15 mouse cellular contexts compared by ENCODE assay signal in the genomic region with DNA sequence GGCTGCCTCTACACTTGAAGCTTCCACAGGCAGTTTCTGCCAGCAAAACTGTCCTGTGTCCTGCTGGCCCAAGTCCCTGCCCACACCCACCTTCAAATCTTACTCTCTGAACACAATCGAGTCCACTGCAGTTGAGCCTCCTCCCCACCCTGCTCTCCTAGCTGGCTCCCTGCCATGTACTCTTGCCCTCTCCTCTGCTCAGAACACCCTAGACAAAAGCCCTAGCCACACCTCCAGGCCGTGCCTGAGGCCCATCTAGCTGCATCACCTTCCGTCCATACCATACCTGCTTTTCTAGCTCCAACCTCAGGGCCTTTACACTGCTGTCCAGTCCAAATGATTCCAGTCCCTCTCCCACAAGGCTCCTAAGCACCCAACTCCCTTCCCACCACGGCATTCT. TPM values are rescaled to one million over a fixed set of nuclear protein-coding genes. Genes with fewer than 3 reads are reported as not detected.
DNase-seq lines count a peak whose midpoint lies in the region; ATAC-seq and TF ChIP-seq lines count a peak whose summit lies in the region.
"Had no signal": no experiment of that assay in that cellular context is flagged by ENCODE, and none has a peak within 500 bp of the region (broad histone marks: within the 10 kb centered on the region; RNA-seq: fewer than 3 reads in every experiment).

No protein-coding gene starts in this region.

- peak; percentile 63 for DNase-seq in kidney, adult 11 months
- DNase-seq in kidney, adult 2 months: peak; percentile 71
- DNase-seq in large intestine, adult 2 months (ENCODE audit: low read depth, low spot score): peak; percentile 63
- DNase-seq in gastrocnemius, postnatal 14 days: no peak
- no peak for DNase-seq in thymus, postnatal 25 days
- DNase-seq in spleen, adult 18-20 months: no peak
- DNase-seq: heart, adult 18-20 months; thymus, postnatal 4 days had no signal

- H3K4me2 ChIP-seq in kidney, embryonic 14.5 days (replicated peaks; ENCODE audit: low read depth, low read length): no peak overlapping the region
- H3K4me2 ChIP-seq in stomach, embryonic 14.5 days (replicated peaks; ENCODE audit: low read depth, low read length): no peak overlapping the region
- H3K4me2 ChIP-seq: liver, embryonic 11.5 days; midbrain, embryonic 13.5 days; neural tube, embryonic 12.5 days had no signal

- intact Hi-C loops in gastrocnemius, postnatal 14 days (cut with DNase I; ENCODE audit: low total_unique reads): no loop called here

- H3K9ac ChIP-seq in kidney, embryonic 14.5 days (ENCODE audit: low read depth, low read length): no peak overlapping the region
- H3K9ac ChIP-seq in stomach, embryonic 14.5 days (replicated peaks; ENCODE audit: low read depth, low read length): no peak overlapping the region
- H3K9ac ChIP-seq: midbrain, embryonic 13.5 days; neural tube, embryonic 12.5 days had no signal

- H3K36me3 ChIP-seq in kidney, embryonic 14.5 days (ENCODE audit: control insufficient read depth, insufficient read depth, low read length): no peaks in the 10 kb centered on the region
- H3K36me3 ChIP-seq in kidney, adult 2 months (ENCODE audit: control insufficient read depth, insufficient read depth, low read length): no peaks in the 10 kb centered on the region
- no peaks in the 10 kb centered on the region for H3K36me3 ChIP-seq in stomach, embryonic 14.5 days (ENCODE audit: control insufficient read depth, insufficient read depth, low read length)

- H3K4me3 ChIP-seq in kidney, embryonic 14.5 days (ENCODE audit: low read length): no peak overlapping the region
- H3K4me3 ChIP-seq in kidney, adult 2 months (ENCODE audit: insufficient read depth, low read depth, low read length): no peak overlapping the region
- no peak overlapping the region for H3K4me3 ChIP-seq in stomach, embryonic 14.5 days (ENCODE audit: low read depth, low read length)
- H3K4me3 ChIP-seq: midbrain, embryonic 13.5 days; neural tube, embryonic 12.5 days had no signal

- H3K27ac ChIP-seq in kidney, embryonic 14.5 days (ENCODE audit: low read depth, low read length): no peak overlapping the region
- no peak overlapping the region for H3K27ac ChIP-seq in kidney, adult 2 months (ENCODE audit: insufficient read depth, low read depth, low read length)
- peak overlapping the region; percentile 33; the same call in 1 of the 2 replicates for H3K27ac ChIP-seq in stomach, embryonic 14.5 days (ENCODE audit: low read length)
- H3K27ac ChIP-seq: midbrain, embryonic 13.5 days; neural tube, embryonic 12.5 days had no signal

- 66% methylated on average over 4 of the region's 4 CpGs for WGBS in kidney, embryonic 14.5 days
- WGBS in kidney, adult 2 months: 50% methylated on average over 4 of the region's 4 CpGs
- WGBS in large intestine, adult 2 months: 32% methylated on average over 4 of the region's 4 CpGs
- 55% methylated on average over 4 of the region's 4 CpGs for WGBS in stomach, embryonic 14.5 days

- TF ChIP-seq CTCF in kidney, adult 2 months (conservative IDR thresholded peaks at IDR 0.05; ENCODE audit: insufficient read depth, insufficient read length, low read depth, low read length): no peak

- H3K4me1 ChIP-seq in kidney, embryonic 14.5 days (ENCODE audit: control insufficient read depth, insufficient read depth, low read length): 0 out of 2 replicates have a peak, but pooled peaks cover 2% of the 10 kb centered on the region
- H3K4me1 ChIP-seq in kidney, adult 2 months (ENCODE audit: control insufficient read depth, insufficient read depth, low read length): no peaks in the 10 kb centered on the region
- H3K4me1 ChIP-seq in stomach, embryonic 14.5 days (ENCODE audit: control insufficient read depth, insufficient read depth, low read length): peaks cover 13% of the 10 kb centered on the region

- no peak for TF ChIP-seq POLR2A in kidney, adult 2 months (IDR thresholded peaks at IDR 0.05; ENCODE audit: low read depth, low read length)

- no peaks in the 10 kb centered on the region for H3K9me3 ChIP-seq in kidney, embryonic 14.5 days (ENCODE audit: control insufficient read depth, low read length)
- no peaks in the 10 kb centered on the region for H3K9me3 ChIP-seq in stomach, embryonic 14.5 days (ENCODE audit: control insufficient read depth, low read depth, low read length)
- H3K9me3 ChIP-seq: midbrain, embryonic 13.5 days; neural tube, embryonic 12.5 days had no signal

- ATAC-seq in kidney, embryonic 14.5 days (ENCODE audit: low FRiP score, low TSS enrichment): no peak
- ATAC-seq in stomach, embryonic 14.5 days (ENCODE audit: insufficient number of reproducible peaks, insufficient read depth, low FRiP score, low read depth): peak; percentile 91
- ATAC-seq: midbrain, embryonic 13.5 days had no signal

- peaks cover 13% of the 10 kb centered on the region; the same call in 1 of the 2 replicates for H3K27me3 ChIP-seq in kidney, embryonic 14.5 days (ENCODE audit: control insufficient read depth, insufficient read depth, low read length)
- no peaks in the 10 kb centered on the region for H3K27me3 ChIP-seq in kidney, adult 2 months (replicated peaks; ENCODE audit: control insufficient read depth, insufficient read depth, low read length)
- H3K27me3 ChIP-seq in stomach, embryonic 14.5 days (ENCODE audit: control insufficient read depth, insufficient read depth, low read length): no peaks in the 10 kb centered on the region
- H3K27me3 ChIP-seq: midbrain, embryonic 13.5 days; neural tube, embryonic 12.5 days had no signal

RNA-seq across cellular contexts. Expression of a gene that starts 7.2 kb away (rescaled TPM):
- polyA plus RNA-seq in kidney, embryonic 14.5 days (2014; fragmentation: Nextera tagmentation; extraction: Ambion mirVana): 1.7 and 2.1 TPM in 2 replicates
- 2.3 and 2.7 TPM in 2 replicates for polyA plus RNA-seq in kidney, adult 2 months (2012; rRNA removed)
- 12.6 and 14.8 TPM in 2 replicates for polyA plus RNA-seq in large intestine, adult 2 months (2012; rRNA removed)
- 4.2 and 4.4 TPM in 2 replicates for polyA plus RNA-seq in stomach, embryonic 14.5 days (2014; fragmentation: Nextera tagmentation; extraction: Ambion mirVana)
- 10 to 100 TPM; 41.7 to 45.1 TPM for total RNA-seq in gastrocnemius, postnatal 14 days (2021)
- total RNA-seq: common myeloid progenitor, adult 5-6 weeks; hematopoietic stem cell, adult 5-6 weeks had no signal

RNA-seq across cellular contexts. Expression of a gene that starts 46.7 kb away (rescaled TPM):
- 43.8 and 54.2 TPM in 2 replicates for polyA plus RNA-seq in kidney, embryonic 14.5 days (2014; fragmentation: Nextera tagmentation; extraction: Ambion mirVana)
- 735 and 1,000 TPM in 2 replicates for polyA plus RNA-seq in kidney, adult 2 months (2012; rRNA removed)
- polyA plus RNA-seq in large intestine, adult 2 months (2012; rRNA removed): 53.9 and 64.2 TPM in 2 replicates
- 48.8 and 54.5 TPM in 2 replicates for polyA plus RNA-seq in stomach, embryonic 14.5 days (2014; fragmentation: Nextera tagmentation; extraction: Ambion mirVana)
- 10 to 100 TPM; 12.4 to 16.8 TPM for total RNA-seq in gastrocnemius, postnatal 14 days (2021)

Comparison
In these comparisons a context has a peak if more than half of its experiments do, and no peak if none do; other contexts are left out.
1. RNA of a gene that starts 46.7 kb away (polyA plus RNA-seq): 735 to 1,000 TPM in kidney, adult 2 months; 53.9 to 64.2 TPM in large intestine, adult 2 months, 48.8 to 54.5 TPM in stomach, embryonic 14.5 days and 43.8 to 54.2 TPM in kidney, embryonic 14.5 days; every median in the first group is over 10 times any median in the second.
2. DNase-seq: peak in kidney, adult 11 months (single experiment), kidney, adult 2 months (single experiment) and large intestine, adult 2 months (single experiment); none in gastrocnemius, postnatal 14 days (single experiment), thymus, postnatal 25 days (single experiment) and spleen, adult 18-20 months (0 of 2).